Mouse (Mus musculus) hematopoietic stem cell, adult 5-6 weeks (primary cell): ENCODE measurements around the gene Mef2a. TPM values are rescaled to one million over a fixed set of nuclear protein-coding genes. Genes with fewer than 3 reads are reported as not detected.
A peak's percentile ranks its signal among the peaks of the same experiment; 100 is the strongest.
"Not testable (repeated sequence)": the region's sequence is repeated elsewhere in the genome, so short reads cannot be mapped to it uniquely, and the experiment has no call there.

ENCODE experiments used
- ATAC-seq, 2 experiments: fragments of 125-278 bp in 1 of 2; replicated peaks in 1 of 2; 2 replicates each; pipeline ENCODE4 v1.8.0; 2016 to 2017; ENCODE audit warnings: inconsistent platforms in 2 of 2, mild to moderate bottlenecking in 2 of 2, moderate number of reproducible peaks in 2 of 2, low read depth in 1 of 2, moderate TSS enrichment in 1 of 2; ENCODE audit not compliant: low FRiP score in 2 of 2, poor library complexity in 2 of 2, severe bottlenecking in 2 of 2, insufficient read depth in 1 of 2, low TSS enrichment in 1 of 2
- total RNA-seq: library from RNA; stranded (forward); fragments of 172-1452, 232-1000 nt; gene quantifications from 2 replicates; pipeline ENCODE4 v1.2.3, GENCODE M21; 2017

Mef2a gene
- total RNA-seq, 1 experiment from 2014 or later = 48.7 TPM

DNA sequence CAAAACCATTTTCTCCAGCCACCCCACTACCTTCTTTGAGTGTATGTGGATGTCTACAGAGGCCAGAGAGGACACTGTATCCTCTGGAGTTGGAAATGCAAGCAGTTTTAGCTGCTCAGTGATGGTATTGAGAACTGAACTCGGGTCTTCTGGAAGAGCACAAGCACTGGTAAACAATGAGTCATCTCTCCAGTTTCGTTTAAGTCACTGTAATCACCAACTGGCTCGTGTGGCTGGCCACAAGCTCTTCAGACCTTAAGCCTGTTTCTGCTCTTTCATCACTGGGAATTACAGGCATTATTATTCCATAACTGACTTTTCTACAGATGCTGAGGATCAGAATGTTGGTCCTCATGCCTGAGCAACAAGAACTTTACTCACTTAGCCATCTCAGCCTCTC, 67.7 kb downstream of the Mef2a start:
- ATAC-seq = no peak

DNA sequence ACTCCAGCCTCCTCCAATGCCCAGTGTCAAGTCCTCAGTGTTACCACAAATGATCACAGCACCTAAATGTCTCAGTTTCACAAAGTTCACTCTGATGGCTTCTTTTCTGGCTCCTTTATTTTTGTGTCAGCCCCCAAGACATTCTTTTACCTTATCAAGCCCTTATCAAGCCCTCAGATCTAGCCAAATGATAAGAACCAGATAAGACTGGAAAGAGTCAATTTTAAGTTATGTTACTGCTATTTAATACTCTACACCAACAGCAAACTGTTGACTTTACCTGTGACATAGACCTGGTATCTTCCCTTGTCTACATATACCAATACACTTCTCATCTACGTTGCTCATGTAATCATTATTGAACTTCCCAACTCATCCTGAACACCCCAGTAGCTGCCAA, 76.2 kb downstream of the Mef2a start:
- ATAC-seq = no peak

DNA sequence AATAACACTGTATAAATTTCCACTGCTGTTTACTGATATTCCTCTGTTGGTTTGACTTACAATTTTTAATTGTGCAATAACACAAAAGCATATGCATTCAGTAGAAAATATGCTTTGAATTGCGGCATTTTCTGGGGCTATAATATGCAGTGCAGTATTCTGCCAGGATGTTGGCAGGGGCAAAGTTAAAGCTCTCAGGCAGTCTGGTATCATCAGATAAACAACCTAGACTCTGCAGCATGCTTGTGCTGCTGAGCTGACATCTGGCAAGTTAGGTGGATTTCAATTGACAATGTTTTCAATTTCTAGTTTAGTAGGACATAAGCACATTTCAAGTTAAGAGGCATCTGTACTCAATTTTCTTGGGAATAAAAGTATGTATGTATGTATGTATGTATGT, 81.3 kb downstream of the Mef2a start:
- no peak for ATAC-seq

DNA sequence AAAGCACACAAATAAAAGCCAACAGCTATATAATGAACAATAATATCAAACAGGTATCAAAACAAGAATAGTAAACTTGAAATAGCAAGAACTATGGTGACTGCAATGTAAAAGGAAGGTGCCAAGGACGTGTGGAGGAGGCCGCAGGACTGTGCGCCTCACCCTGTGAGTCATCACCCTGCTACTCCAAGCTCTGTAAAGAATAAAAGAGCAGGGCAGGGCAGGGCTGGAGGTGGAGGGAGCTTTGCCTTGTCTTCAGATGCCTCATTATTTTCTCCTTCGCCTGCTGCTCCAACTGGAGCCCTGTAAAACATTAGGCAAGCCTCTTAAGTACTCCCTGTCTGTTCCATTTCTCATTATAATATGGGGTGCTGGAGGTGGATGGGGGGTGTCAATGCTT, 85.2 kb downstream of the Mef2a start:
- ATAC-seq = no peak

DNA sequence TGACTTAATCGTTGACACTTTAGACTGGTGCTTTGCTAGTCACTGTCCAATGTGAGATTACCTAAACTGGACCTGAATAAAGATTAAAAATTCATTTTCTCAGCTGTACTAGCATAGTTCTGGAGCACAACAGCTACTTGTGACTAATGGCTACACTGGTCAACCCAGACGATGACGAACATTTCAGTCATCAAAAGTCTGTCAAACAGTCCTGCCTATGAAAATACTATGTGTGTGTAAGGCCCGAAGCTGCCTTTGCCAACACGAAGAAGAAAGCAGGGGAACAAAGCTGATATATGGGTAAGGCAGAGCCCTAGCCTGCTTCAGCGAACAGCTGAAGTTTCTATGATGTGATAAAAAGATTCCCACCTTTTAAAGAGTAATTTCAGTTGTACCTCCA, 89.1 kb downstream of the Mef2a start:
- no peak for ATAC-seq

DNA sequence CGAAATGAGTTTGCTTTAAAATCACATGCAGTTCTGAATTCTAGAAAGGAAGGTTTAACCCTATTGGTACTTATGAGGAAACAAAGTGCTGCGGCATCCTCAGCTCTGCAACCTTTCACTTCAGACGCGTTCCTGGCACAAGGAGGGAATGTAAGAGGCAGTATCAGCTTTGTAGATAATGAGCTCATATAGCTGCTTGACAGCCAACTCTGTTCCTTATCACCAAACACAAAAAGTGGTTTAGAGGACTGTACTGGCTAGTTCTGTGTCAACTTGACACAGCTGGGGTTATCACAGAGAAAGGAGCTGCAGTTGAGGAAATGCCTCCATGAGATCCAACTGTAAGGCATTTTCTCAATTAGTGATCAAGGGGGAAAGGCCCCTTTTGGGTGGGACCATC, 102.2 kb downstream of the Mef2a start:
- ATAC-seq = not testable (repeated sequence)

DNA sequence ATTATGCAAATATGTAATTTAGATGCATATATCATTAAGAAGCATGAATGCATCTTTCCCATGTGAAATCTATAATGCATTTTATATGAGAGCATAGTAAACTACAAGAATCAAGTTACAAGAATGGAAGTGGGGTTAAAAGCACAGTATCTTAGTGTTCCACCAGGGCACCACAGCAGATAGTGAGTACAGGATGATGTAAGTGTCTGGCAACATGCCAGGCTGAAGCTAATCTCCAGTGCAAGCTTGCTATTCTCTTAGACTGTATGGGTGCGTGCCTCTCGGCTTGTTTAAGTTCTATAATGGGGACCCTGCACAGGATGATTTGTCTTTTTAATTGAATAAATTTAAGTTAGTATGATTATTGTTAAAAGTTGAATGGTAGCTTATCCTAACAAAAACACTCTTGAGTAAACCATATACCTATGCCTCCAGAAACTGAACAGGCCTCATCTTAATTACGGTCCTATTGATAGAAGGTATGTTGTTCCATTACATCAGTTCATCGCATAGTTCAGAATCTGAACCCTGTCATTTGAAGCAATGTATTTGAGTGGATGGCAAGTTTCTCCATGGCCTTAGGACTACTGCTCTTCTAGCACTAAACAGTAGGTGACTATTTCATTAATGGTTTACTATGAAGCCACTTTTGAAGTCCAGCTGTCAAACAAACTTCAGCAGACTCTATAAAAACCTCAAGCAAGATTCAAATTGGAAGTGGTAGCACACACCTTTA, 112.7 kb downstream of the Mef2a start:
- ATAC-seq = peak; percentile 56 to 60; a peak in 2 of 4 replicates

DNA sequence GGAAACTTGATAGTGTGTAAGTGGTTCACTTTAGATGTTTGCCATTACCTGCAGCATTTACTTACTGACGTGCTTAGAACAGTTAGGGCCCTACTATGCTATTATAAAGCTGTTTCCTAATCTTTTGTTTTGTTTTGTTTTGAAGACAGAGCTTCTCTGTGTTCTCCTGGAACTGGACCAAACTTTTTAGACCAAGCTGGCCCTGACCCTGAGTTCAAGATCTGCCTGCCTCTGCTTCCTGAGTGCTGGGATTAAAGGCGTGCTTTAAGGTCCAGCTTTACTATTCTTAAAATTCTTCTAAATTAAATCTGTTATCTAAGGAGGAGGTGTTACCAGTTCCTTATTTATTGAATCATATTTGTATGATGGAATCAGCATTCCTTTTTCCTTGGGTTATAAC, 126.6 kb downstream of the Mef2a start:
- ATAC-seq = no peak

DNA sequence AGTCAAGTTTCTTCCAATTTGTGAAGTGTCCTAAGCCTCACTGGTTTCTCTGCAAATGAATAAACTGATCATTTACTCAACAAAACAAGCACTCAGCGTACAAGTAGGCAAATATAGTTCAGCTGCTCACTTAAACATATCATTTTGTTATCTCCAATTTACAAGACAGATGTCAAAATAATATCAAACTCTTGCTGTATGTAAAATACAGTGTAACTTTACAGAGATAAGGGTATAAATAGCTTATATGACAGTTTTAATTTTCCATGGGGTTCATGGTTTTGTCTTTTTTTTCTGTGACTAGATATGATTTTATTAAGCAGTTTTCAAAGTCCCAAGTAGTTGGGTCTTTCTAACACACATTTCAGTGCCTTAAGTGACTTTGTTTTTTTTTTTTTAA, 127.4 kb downstream of the Mef2a start:
- no peak for ATAC-seq

DNA sequence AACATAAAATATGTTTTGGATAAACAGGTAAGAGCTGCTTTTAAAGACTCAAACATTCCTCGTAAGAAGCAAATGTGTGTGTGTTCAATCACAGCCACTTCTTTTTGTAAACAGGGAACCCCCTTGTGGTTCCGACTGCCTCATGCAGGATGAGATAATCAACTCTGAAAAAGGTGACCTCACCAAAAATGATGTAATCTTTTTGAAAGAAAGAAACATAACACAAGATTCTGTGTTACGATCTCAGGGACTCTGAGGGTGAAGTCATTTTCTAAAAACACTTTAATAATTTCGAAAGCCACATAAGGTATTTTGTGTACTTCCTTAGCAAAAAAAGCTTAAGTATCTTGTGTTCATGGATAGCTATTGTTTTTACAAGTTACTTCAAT, 128.8 kb downstream of the Mef2a start:
- ATAC-seq = peak; percentile 39 to 60; a peak in 3 of 4 replicates

DNA sequence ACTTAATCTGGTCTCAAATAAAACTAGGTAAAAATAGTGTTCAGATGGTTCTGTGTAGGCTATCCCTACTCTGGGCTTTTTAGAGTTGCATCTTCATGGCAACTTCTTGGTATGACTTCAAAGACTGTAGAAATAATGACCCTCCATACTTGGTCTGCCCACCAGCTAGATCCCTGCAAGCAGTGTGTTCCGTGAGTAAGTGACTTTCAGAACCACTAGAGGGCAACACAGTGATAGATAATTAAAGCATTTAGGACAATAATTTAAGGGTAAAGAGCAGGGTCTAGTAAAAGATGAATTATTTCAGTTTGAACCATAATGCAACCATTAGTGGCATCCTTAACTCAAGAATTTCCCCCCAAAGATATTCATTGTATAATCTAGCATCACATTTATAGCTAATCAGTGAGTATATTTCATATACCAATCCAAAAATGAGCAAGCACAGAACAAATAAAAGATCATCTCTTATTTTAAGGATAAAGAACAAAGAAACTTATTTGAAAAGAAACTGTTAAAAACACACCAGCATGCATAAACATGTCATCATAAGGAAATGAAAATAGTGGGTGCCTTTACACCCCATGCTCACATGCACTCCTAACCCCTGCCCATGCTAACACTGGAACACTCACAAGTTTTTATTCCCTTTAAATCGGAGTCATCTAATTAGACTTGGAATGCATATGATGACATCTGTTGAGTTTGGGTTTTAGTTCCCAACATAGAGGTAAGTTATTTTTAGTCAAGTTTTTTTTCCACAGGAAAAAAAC, 129.4 kb downstream of the Mef2a start:
- peak in 1 of 2 experiments; percentile 32; a peak in 1 of 4 replicates for ATAC-seq

DNA sequence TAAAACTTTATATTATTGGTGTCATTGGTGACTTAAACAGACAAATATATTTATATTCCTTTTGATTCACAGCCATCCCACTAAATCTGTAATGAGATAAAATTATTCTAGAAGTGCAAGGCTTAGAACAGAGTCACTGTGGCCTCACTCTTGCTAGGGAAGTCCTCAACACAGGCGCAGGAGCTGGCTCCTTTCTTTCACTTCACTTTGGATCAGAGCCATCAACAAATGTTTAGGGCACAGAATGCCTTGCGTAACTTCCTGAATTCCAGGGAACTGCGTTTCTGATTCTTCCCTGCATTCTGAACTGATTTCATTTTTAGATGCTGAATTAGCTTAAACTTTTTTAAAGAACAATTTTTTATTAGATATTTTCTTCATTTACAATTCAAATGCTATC, 130.7 kb downstream of the Mef2a start:
- ATAC-seq = no peak

DNA sequence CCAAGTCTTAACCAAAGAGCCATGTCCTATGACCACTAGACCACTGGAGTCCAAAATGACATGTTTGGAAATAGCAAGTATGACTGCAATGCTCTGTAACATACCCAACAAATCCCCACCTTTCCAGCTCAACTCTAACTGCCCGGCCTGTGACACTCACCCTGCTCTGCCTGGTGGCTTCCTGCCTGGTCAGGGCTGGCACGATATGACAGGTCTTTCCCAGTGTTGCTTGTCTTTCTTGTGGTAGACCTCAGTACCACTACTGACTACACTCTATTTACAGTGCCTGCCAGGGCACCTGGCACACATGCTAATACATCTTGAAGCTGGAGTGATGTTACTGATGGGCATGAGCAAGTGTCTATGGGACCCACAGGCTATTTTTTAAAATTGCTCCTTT, 134.9 kb downstream of the Mef2a start:
- 0 out of 4 replicates have a peak, but pooled peaks of 1 of the 2 experiments have one; percentile 12 for ATAC-seq

DNA sequence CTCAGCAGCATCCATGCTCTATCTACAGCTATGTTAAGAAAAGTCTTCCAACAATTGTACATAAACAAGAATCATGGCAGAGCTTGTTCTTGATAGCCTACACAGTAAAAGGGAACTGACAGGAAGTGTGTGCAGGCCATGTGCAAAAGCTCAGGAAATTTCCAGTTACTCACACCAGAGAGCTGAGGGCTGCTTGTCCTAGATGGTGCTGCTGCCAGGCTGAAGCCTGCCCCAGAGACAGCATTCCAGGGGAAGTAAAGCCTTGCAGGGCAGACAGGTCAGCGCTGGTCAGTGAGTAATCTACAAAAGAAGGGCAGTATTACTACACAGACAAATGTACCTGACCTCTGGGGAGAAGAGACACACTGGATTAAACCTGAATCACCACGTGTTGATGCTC, 136.3 kb downstream of the Mef2a start:
- ATAC-seq = no peak

DNA sequence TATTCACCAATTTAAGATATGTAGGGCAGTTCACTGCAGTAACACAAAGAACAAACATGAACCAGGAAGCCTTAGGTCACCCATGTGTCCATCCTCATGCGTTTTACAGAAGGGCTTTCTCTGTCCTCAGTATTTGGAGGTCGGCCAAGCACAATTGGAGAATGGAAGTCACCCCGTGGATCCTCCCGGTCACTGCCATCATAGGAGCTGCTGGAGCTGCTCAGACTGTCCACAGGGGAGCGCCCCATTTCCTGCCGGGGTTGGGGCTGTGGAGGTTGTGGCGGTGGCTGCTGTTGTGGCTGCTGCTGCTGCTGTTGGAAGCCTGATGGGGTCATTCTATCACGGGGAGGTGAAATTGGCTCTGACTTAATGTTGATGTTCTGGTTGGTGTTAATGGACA, 137.9 kb downstream of the Mef2a start:
- no peak for ATAC-seq

DNA sequence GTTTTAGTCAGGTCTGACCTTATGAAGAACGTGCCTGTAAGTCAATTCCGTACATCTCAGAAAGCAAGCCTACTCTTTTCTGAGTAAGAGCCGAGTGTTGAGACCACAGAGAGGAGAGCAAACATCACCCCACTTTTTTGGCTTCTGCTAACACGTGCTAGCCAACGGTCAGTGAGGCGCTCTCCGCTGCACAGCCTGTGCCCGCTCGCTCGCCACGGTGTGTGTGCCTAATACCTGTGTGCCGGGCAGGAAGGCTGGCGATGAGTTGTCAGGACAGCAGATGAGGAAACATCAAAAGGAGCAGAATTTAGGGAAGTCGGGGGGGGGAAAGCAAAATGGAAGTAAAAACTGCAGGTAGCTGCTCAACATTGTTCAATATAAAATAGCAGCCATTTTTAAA, 140.2 kb downstream of the Mef2a start:
- ATAC-seq = no peak

DNA sequence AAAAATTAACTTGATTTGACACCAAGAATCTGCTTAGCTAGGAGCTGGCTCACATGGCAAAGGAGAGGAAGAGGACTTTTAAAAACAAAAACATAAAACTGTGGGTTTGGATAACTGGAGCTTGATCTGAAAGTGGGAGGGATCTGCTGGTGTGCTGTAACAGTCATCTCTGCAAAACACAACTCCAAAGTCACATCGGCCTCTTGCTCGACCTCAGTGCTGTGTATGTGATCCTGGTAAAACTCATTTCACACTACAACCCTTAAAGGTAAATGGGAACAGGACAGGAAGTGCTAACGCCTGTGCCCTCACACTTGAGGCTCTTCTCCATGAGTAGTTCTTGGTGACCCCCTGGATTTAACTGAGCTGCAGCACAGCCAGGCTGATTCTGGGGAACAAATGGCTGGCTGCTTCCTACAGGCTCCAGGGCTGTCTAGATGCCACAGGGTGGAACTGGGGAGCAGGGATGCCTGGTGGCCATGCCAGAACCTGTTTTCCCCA, 142.0 kb downstream of the Mef2a start:
- no peak for ATAC-seq

DNA sequence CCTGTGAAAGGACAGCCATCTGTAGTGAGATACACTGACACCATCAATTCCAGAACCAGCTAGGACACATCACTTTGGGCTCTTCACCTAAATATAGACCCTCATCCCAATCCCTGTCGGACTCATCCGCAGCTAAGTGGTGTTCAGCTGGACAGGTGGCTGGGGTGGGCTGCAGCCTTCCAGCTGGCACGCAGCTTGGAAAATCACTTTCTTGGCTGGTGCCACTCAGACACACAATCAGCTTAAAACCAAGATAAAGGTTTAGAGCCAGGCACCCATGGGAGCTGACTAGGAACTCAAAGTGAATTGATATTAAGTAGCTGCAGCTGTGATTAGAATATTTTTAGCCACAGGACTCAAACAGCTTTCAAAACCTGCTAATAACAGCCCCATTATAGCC, 142.4 kb downstream of the Mef2a start:
- ATAC-seq = no peak

DNA sequence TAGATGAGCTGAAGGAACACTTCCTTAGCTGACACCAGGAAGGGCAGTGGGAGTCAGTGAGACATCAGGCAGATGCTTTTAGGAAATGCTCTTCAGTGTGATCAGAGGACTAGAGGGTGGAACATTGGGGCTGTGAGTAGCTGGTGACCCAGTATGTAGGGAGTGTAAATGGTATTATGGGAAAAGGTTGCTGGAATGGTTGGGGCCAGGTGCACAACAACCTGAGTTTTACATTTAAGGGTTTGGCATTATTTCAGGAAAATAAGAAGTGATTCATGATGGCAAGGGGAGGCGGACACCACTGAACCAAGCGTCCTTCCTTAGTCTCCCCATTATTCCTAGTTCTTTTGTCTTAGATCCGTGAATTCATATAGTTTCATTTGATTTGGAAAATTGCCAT, 143.0 kb downstream of the Mef2a start:
- ATAC-seq = no peak
